Mouse (Mus musculus) G1E-ER4 (cell line): ENCODE results near the gene Marc1. TPM values are rescaled to one million over a fixed set of nuclear protein-coding genes. Genes with fewer than 3 reads are reported as not detected.

Experiments used
- GATA1 ChIP-seq: IDR thresholded peaks from one replicate; pipeline ENCODE4 v1.8.0; 2012; ENCODE audit warnings: low read length, inconsistent platforms
- polyA plus RNA-seq: library from polyadenylated mRNA; stranded (reverse); fragments of >175 nt; gene quantifications from 2 replicates; pipeline ENCODE4 v1.2.3, GENCODE M21; 2012

The Marc1 gene
- polyA plus RNA-seq, 1 experiment = not detected

DNA sequence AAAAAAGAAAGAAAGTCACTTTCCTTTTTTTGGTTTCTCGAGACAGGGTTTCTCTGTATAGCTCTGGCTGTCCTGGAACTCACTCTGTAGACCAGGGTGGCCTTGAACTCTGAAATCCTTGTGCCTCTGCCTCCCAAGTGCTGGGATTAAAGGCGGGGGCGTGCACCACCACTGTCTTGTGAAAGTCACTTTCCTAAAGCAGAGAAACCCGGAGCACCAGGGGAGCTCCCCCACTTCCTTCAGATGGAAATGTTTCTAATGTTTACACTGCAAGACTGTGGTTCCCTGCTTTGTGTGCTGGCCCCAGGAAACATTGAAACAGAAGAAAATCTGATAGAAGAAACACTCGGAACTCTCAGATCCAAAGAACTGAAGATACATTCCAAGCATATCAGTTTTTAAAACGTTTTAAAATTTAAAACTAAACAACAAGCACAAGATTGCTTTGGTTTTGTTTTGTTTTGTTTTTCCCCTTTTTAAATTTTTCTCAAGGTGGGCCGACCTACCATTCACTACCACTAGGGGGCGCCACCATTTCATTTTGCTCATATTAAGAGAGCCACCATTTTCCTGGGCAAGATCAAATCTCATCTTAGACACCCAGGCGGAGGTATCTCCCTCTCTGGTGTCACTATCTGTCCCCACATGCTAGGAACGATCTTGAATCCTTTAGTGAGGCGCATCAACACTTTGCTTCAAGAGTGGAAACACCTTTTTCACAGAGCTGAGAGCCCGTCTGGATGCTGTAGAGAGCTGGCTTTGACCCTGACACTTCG is 24.5 kb downstream of the Marc1 start:
- TF ChIP-seq GATA1 = no peak

DNA sequence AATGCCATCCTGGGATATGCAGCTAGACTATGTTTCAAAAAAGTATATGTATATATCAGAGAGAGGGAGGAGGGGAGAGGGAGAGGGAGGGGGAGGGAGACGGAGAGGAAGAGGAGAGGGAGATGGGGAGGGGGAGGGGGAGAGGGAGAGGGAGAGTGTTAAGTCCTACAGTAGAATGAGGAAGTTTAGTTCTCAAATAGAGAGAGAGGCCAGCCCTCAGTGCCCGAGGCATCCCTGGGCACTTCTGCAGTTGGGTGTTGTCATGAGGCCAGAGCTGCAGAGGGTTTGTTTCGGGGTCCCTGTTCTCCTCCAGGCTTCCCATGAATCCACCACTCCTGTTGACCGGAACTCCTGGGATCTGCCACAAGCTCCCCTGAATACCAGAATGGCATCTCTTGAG is 27.5 kb downstream of the Marc1 start:
- TF ChIP-seq GATA1 = no peak

DNA sequence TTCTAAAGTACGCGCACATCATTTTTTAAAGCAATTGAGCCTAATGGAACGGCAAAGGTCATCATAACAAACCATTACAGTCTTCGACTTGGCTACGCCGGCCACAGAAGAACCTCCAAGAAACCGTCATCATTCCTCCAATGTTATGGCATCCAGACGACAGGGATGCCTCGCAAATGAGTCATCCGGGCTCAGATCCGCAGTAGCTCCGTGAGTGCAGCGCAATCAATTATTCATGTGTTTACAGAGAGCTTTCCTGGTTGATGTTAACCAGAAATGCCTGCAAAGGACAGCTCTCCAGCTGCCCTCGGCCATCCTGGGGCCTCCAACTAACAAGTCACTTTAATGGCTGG is 29.0 kb downstream of the Marc1 start:
- no peak for TF ChIP-seq GATA1

DNA sequence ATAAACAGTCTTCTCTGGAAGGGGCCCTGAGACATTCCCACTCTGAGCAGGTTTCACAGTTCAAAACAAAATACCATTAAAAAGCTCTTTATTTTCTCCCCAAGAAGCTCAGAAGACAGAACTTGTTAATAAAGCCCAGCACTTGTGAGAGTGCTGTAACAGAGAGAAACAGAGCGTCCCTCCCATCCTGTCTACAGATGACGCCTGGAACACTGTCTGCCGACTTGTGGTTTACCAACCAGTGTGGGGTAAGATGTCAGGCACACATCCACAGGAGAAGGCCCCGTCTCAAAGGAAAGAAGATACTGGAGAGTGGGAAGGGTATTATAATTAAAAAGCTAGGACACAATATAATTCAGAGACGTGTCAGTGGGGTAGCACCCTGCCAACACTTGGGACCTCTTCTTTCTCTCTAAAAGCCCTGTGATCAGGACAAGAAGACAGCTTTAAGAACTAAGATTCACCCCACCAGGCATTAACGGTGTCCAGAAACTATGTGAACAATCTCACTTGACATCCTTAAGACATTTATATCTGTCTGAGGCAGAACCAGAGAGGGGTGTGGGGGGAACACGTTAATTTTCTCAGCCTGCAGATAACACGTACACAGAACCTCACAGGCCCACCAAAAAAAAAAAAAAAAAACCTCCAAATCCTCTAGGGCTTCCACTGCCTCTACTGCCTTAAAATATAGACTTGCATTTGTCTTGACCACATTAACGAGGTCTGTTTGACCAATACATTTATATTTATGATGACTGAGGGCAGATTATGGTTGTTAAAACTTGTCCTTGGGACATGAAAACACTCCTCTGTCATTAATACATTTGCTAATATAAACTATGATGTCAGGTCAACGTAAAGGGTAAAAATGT is 29.6 kb downstream of the Marc1 start:
- no peak for TF ChIP-seq GATA1

DNA sequence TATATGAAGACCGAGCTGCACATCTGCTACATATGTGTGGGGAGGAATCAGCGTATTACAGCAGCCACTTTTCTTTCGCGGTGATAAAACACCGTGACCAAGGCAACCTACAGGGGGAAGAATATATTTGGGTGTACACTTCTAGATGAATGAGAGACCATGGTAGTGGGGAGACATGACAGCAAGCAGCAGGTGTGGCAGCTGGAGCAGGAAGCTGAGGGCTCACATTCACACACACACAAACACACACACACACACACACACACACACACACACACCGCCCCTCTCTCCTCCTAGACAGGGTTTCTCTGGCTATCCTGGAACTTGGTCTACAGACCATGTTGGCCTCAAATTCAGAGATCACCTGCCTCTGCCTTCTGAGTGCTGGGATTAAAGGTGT is 33.0 kb downstream of the Marc1 start:
- no peak for TF ChIP-seq GATA1

DNA sequence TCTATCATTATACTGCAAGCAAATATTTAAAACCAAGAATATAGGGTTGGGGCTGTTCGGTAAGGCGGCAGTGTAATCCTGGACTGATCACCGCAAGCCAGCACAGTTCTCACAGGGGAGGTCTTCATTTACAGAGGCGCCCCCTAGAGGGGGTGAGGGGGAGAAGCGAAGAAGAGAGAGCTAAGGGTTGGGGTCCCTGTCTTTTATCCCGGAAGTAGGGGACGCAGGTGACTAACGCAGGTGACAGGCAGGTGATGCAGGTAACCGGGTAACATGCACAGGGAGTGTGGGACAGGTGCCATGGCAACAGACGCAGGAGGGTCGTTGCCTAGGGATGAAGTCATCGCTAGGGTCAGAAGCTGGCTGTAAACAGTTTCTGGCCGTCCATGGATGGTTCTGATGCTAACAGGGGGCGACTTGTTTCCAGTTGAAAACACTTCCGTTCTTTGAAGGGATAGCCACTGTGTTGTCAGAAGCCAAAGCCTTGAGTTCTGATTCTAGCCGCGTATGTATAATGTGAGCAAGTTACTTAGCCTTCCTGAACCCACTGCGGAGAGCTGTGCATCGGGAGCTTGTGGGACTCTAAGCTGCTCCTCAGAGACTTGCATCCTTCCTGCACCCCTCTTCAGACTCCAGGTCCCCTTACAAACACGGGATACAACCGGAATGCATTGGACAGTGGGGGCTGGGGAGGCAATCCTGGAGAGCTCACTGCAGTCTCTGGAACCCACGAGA is 33.9 kb downstream of the Marc1 start:
- TF ChIP-seq GATA1 = no peak

DNA sequence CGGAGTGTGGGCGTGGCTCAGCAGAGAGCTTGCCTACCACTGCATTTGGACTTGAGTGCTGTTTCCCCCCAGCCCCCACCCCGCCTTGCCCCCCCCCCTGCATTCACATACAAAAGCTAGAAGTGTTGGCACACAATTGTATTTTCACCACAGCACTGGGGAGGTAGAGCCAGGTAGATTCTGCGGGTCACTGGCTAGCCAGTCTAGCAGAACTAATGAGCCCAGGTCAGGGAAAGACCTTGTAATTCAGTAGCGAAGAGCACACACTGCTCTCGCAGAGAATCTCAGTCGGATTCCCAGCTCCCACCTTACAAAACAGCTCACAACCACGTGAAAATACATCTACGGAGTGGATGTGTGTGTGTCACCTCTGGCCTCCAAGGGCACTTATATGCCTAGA is 35.8 kb downstream of the Marc1 start:
- no peak for TF ChIP-seq GATA1

DNA sequence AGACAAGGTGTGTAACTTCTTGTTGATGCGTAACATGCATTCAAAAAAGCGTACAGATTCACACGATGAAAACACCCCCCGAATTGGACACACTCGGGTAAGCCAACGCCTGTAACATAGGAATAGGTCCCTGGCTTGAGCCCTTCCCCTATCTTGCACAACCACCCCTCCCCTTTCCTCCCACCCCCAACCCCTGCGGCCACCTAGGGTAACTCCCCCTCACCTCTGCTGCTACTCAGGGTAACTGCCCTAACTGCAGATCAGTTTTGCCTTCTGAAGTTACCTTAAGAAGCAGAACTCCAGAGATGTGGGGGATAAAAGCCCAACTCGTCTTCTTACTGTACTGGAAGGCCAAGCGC is 39.2 kb downstream of the Marc1 start:
- no peak for TF ChIP-seq GATA1

DNA sequence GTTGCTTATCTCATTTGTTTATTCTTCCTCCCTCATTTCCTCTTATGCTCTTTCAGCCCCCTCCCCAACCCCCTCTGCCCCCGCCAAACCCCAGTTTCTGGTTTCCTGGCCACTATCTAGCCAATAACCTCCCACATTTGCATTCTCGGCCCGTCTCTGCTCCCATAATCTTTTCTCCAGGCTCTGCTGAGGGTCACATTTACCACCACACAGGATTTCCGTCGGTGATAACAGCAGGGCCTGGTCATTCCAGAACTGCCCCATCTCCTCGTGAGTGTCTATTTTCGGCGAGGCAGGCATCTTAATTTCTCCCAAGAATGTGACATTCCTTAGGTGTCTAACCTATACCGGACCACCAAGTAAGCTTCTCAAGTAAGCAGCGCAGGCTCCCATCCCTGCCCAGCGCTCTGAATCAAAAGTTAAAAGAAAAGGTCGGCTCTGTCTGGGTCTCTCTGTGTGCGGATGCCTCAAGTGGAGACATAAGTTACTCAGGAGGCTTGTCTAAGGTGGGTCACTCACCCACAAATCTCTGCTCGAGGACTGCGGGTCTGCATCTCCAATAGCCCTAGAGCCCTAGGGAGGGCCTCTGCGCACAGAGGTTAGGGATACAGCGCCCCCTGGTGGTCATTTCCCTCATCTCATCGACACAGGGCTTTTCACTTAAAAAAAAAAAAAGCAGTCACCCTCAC is 39.8 kb downstream of the Marc1 start:
- TF ChIP-seq GATA1 = no peak

DNA sequence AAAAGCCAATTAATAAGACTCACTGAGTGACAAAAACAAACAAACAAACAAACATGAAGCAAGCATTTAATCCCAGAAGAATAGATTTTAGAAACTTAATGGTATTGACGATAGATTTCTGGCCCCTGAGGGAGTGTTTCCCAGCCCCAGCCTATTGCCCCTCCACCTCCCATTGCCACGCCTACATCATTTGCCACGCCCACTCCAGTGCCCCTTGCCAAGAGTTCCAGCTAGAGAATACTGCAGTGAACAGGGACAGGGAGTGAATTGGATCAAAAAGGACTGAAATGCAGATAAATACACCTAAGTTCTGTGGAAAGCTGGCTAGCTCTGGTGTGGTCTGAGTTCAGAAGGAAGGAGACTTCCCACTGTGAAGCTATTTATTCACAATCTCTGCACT is 47.2 kb downstream of the Marc1 start:
- TF ChIP-seq GATA1 = no peak

DNA sequence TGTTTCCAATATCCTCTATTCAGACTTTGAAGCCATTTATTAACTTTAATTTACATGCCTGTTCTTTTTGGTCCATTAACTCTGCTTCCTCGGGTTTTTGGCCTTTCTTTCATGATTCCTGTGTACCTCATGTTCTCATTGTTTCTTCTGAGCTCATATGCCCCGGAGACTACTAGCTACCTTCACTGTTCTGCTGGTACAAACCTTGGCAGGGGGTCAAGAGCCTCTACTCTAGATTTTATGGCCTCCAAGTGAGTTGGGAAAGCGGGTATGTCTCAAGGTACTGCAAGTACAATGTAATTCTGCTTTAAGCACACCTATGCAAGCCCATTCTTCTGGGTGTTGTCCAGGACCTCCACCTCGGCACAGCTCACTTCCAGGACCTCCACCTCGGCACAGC is 48.2 kb downstream of the Marc1 start:
- no peak for TF ChIP-seq GATA1

DNA sequence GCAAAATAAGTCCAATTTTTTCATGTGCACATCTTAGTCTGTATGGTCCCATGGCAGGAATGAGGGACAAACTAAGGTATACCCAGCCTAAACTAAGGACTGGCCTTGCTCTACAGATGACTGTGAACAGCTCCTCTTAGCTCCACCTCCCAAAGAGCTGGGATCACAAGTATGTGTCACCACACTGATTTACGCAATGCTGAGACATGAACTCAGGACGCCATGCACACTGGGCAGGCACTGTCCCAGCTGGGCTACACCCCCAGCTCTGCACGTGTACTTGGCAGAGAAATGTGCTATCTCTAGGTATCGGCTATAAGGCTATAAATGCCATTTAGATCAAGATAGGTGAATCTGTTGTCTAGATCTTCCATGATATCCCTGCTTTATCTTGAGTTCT is 49.1 kb downstream of the Marc1 start:
- TF ChIP-seq GATA1 = no peak

DNA sequence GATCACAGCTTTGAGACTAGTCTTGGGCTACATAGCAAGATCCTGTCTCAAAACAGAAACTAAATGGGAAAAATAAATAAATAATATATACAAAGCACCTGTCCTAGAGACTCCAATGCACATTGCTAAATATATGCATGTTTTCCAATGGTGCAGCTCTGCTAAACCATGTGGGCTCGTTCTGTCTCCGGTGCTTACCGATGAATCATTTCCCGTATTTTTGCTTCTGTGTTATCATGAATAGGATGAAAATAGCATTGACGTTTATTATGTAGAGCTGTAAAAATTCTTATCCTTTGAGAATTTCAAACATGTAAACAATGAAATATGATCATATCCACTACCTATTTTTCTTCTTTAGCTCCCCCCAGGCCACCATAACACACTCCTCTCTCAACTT is 58.4 kb downstream of the Marc1 start:
- TF ChIP-seq GATA1 = no peak

DNA sequence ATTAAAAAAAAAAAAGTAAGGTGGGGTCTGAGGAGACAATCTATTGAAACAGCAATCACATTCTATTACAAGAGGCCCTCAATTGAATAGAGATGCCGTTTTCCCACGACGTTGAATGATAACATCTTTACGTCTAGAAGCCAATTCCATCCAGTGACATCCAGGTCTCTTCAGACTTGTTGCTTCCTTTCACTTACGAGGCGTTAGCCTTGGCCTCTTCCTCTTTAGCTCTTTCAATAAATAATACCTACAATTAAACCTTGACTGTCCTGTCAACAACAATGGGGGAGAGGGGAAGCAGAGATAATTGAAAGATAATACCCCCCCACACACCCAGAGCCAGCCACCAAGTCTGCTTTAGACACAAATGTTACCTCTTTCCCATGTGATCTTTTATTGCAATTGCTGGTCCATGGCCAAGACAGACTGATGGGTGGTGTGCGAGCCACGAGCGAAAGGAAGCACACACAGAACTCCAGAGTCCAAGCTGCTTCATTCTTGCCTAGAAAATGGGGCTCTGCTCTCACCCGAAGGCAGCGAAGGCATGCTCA is 60.9 kb downstream of the Marc1 start:
- TF ChIP-seq GATA1 = no peak

DNA sequence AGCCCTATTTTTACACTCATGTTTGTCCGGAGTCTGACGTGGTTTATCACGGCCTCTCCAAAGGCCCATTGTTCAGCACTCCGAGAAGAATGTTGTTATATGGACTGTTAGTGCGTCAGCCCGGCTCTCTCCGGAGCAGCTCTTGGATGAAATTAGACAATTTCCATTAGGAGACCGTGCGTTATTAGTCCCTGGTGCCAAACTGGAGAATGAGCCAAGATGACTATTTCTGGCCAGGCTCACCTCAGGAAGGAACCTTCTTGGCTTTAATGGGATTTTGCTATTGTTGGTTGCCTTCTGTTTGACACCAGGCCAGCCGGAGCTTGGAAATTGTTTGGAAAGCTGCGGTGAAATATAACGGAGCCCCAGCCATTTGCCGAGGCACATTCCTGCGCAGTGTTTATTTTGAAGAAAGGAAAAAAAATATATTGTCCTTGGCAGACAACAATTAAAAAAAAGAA is 62.4 kb downstream of the Marc1 start:
- TF ChIP-seq GATA1 = no peak

DNA sequence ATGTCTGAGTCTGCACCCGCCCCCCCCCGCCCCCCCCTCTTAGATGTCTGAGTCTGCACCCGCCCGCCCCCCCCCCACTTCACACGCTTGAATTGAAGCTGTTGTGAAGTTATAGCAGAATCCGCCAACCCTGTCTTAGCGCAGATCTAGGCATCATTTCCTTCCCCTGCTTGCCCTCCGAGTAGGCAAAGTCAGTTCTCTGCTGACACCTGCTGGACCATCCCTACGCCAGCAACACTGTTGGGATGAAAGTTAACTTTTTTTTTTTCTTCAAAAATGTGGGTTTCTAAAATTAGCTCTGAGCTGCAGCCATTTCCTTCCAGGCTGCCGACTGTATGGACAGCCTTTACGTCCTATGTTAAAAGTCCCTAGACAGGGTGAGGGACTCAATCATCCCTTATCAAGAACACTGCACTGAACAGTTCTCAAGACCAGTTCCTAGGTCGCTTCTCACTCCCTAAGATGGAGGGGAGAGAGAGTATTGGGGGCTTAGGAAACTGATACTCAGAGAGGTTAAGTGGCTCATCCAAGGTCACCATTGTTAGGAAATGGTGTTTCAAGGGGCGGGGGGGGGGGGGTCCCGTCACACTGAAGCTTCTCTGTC is 73.1 kb downstream of the Marc1 start:
- TF ChIP-seq GATA1 = no peak
